In genomic region chr7:27473835-27474489, GRCm38 (mm10) we compare ENCODE assay signal across 8 mouse cellular contexts. TPM values are rescaled to one million over a fixed set of nuclear protein-coding genes. Genes with fewer than 3 reads are reported as not detected.
DNase-seq lines count a peak whose midpoint lies in the region; ATAC-seq lines count a peak whose summit lies in the region.

No protein-coding gene starts in this region.

- H3K27me3 ChIP-seq in kidney, embryonic 14.5 days (ENCODE audit: control insufficient read depth, insufficient read depth, low read length) = no peaks in the 10 kb centered on the region
- H3K27me3 ChIP-seq in hindbrain, embryonic 11.5 days (ENCODE audit: control insufficient read depth, insufficient read depth, low read length) = no peaks in the 10 kb centered on the region
- no peaks in the 10 kb centered on the region for H3K27me3 ChIP-seq in midbrain, embryonic 12.5 days

- H3K4me3 ChIP-seq in kidney, embryonic 14.5 days (ENCODE audit: low read length) = peak overlapping the region; percentile 72
- peak overlapping the region; percentile 74 for H3K4me3 ChIP-seq in hindbrain, embryonic 11.5 days (ENCODE audit: low read depth, low read length)
- H3K4me3 ChIP-seq in midbrain, embryonic 12.5 days = peak overlapping the region; percentile 75

- H3K4me2 ChIP-seq in kidney, embryonic 14.5 days (replicated peaks; ENCODE audit: low read depth, low read length) = peak overlapping the region; percentile 72
- peak overlapping the region; percentile 78 for H3K4me2 ChIP-seq in hindbrain, embryonic 11.5 days (replicated peaks; ENCODE audit: low read depth, low read length)
- peak overlapping the region; percentile 75 for H3K4me2 ChIP-seq in midbrain, embryonic 12.5 days (replicated peaks)

- no peak for DNase-seq in kidney, adult 18-20 months
- DNase-seq in ZHBTc4 (ENCODE audit: low read depth, low spot score) = peak; percentile 55
- DNase-seq in hindbrain, embryonic 11.5 days (ENCODE audit: low spot score) = no peak
- DNase-seq in thymus, postnatal 14 days = no peak
- DNase-seq in layer of hippocampus, adult 8-10 months (ENCODE audit: low spot score in 2 of 2) = no peak

- ATAC-seq in kidney, embryonic 14.5 days (ENCODE audit: low FRiP score, low TSS enrichment) = no peak
- no peak for ATAC-seq in hindbrain, embryonic 11.5 days (ENCODE audit: low FRiP score)
- ATAC-seq in midbrain, embryonic 12.5 days (ENCODE audit: low FRiP score, low read depth) = no peak
- ATAC-seq in granulocyte monocyte progenitor cell, adult 5-6 weeks (replicated peaks; ENCODE audit: poor library complexity, severe bottlenecking) = no peak

- WGBS in kidney, embryonic 14.5 days = under 1% methylated on average over 34 of the region's 34 CpGs
- WGBS in hindbrain, embryonic 11.5 days = under 1% methylated on average over 34 of the region's 34 CpGs
- WGBS in midbrain, embryonic 12.5 days = under 1% methylated on average over 34 of the region's 34 CpGs

- H3K9me3 ChIP-seq in kidney, embryonic 14.5 days (ENCODE audit: control insufficient read depth, low read length) = no peaks in the 10 kb centered on the region
- no peaks in the 10 kb centered on the region for H3K9me3 ChIP-seq in hindbrain, embryonic 11.5 days (ENCODE audit: control insufficient read depth, low read length)
- no peaks in the 10 kb centered on the region for H3K9me3 ChIP-seq in midbrain, embryonic 12.5 days

- H3K27ac ChIP-seq in kidney, embryonic 14.5 days (ENCODE audit: low read depth, low read length) = peak overlapping the region; percentile 96
- H3K27ac ChIP-seq in hindbrain, embryonic 11.5 days (ENCODE audit: low read depth, low read length) = peak overlapping the region; percentile 88
- H3K27ac ChIP-seq in midbrain, embryonic 12.5 days (replicated peaks) = peak overlapping the region; percentile 90

- H3K4me1 ChIP-seq in kidney, embryonic 14.5 days (ENCODE audit: control insufficient read depth, insufficient read depth, low read length) = peaks cover 18% of the 10 kb centered on the region
- H3K4me1 ChIP-seq in hindbrain, embryonic 11.5 days (replicated peaks; ENCODE audit: control insufficient read depth, insufficient read depth, low read length) = peaks cover 2% of the 10 kb centered on the region; the same call in 1 of the 2 replicates
- peaks cover 10% of the 10 kb centered on the region; the same call in 1 of the 2 replicates for H3K4me1 ChIP-seq in midbrain, embryonic 12.5 days

- H3K9ac ChIP-seq in kidney, embryonic 14.5 days (ENCODE audit: low read depth, low read length) = peak overlapping the region; percentile 74
- H3K9ac ChIP-seq in hindbrain, embryonic 11.5 days (ENCODE audit: low read depth, low read length) = peak overlapping the region; percentile 64
- peak overlapping the region; percentile 71 for H3K9ac ChIP-seq in midbrain, embryonic 12.5 days (replicated peaks)

- peaks cover 14% of the 10 kb centered on the region for H3K36me3 ChIP-seq in kidney, embryonic 14.5 days (ENCODE audit: control insufficient read depth, insufficient read depth, low read length)
- H3K36me3 ChIP-seq in hindbrain, embryonic 11.5 days (ENCODE audit: control insufficient read depth, insufficient read depth, low read length) = no peaks in the 10 kb centered on the region
- H3K36me3 ChIP-seq in midbrain, embryonic 12.5 days = peaks cover 24% of the 10 kb centered on the region

RNA-seq across cellular contexts. Expression of gene Sertad3, which starts 0.4 kb away (rescaled TPM):
- 25.1 TPM in 2 replicates for polyA plus RNA-seq in kidney, embryonic 14.5 days (2014; fragmentation: Nextera tagmentation; extraction: Ambion mirVana)
- polyA plus RNA-seq in hindbrain, embryonic 11.5 days (2014; fragmentation: Nextera tagmentation; extraction: Ambion mirVana) = 20.7 and 22.2 TPM in 2 replicates
- polyA plus RNA-seq in midbrain, embryonic 12.5 days (2016; fragmentation: Nextera tagmentation; extraction: Ambion mirVana) = 16.5 and 18.7 TPM in 2 replicates
- total RNA-seq in layer of hippocampus, adult 8-10 months (2022) = 1 to 10 TPM; 3.0 to 4.9 (median 3.9) TPM
- total RNA-seq in granulocyte monocyte progenitor cell, adult 5-6 weeks (2014; fragmentation: Nextera tagmentation) = 4.6 and 5.3 TPM in 2 replicates
- total RNA-seq in granulocyte monocyte progenitor cell, adult 5-6 weeks (2017) = 5.1 and 7.9 TPM in 2 replicates

RNA-seq across cellular contexts. Expression of gene Sertad1, which starts 12.7 kb away (rescaled TPM):
- 35.6 and 43.1 TPM in 2 replicates for polyA plus RNA-seq in kidney, embryonic 14.5 days (2014; fragmentation: Nextera tagmentation; extraction: Ambion mirVana)
- 18.4 and 21.0 TPM in 2 replicates for polyA plus RNA-seq in hindbrain, embryonic 11.5 days (2014; fragmentation: Nextera tagmentation; extraction: Ambion mirVana)
- polyA plus RNA-seq in midbrain, embryonic 12.5 days (2016; fragmentation: Nextera tagmentation; extraction: Ambion mirVana) = 11.6 and 14.4 TPM in 2 replicates
- 10 to 100 TPM in 1 of 4 experiments, 1 to 10 TPM in 3; 6.4 to 10.7 (median 9.3) TPM for total RNA-seq in layer of hippocampus, adult 8-10 months (2022)
- total RNA-seq in granulocyte monocyte progenitor cell, adult 5-6 weeks (2014; fragmentation: Nextera tagmentation) = 1.9 and 2.2 TPM in 2 replicates
- 3.7 and 8.9 TPM in 2 replicates for total RNA-seq in granulocyte monocyte progenitor cell, adult 5-6 weeks (2017)

RNA-seq across cellular contexts. Expression of gene Prx, which starts 25.2 kb away (rescaled TPM):
- polyA plus RNA-seq in kidney, embryonic 14.5 days (2014; fragmentation: Nextera tagmentation; extraction: Ambion mirVana) = 1.2 and 1.6 TPM in 2 replicates
- 0.53 and 1.0 TPM in 2 replicates for polyA plus RNA-seq in hindbrain, embryonic 11.5 days (2014; fragmentation: Nextera tagmentation; extraction: Ambion mirVana)
- 2.5 and 3.1 TPM in 2 replicates for polyA plus RNA-seq in midbrain, embryonic 12.5 days (2016; fragmentation: Nextera tagmentation; extraction: Ambion mirVana)
- total RNA-seq in layer of hippocampus, adult 8-10 months (2022) = under 1 TPM; 0.38 to 0.43 (median 0.39) TPM
- total RNA-seq in granulocyte monocyte progenitor cell, adult 5-6 weeks (2014; fragmentation: Nextera tagmentation) = 0.13 and 1.4 TPM in 2 replicates
- 0.52 and 0.62 TPM in 2 replicates for total RNA-seq in granulocyte monocyte progenitor cell, adult 5-6 weeks (2017)

RNA-seq across cellular contexts. Expression of gene Blvrb, which starts 26.2 kb away (rescaled TPM):
- 40.6 and 41.2 TPM in 2 replicates for polyA plus RNA-seq in kidney, embryonic 14.5 days (2014; fragmentation: Nextera tagmentation; extraction: Ambion mirVana)
- polyA plus RNA-seq in hindbrain, embryonic 11.5 days (2014; fragmentation: Nextera tagmentation; extraction: Ambion mirVana) = 34.8 and 35.4 TPM in 2 replicates
- 23.1 and 31.0 TPM in 2 replicates for polyA plus RNA-seq in midbrain, embryonic 12.5 days (2016; fragmentation: Nextera tagmentation; extraction: Ambion mirVana)
- total RNA-seq in layer of hippocampus, adult 8-10 months (2022) = 10 to 100 TPM; 14.6 to 21.6 (median 20.1) TPM
- 10.4 and 12.2 TPM in 2 replicates for total RNA-seq in granulocyte monocyte progenitor cell, adult 5-6 weeks (2014; fragmentation: Nextera tagmentation)
- 6.2 and 8.6 TPM in 2 replicates for total RNA-seq in granulocyte monocyte progenitor cell, adult 5-6 weeks (2017)

RNA-seq across cellular contexts. Expression of gene Sptbn4, which starts 26.5 kb away (rescaled TPM):
- polyA plus RNA-seq in kidney, embryonic 14.5 days (2014; fragmentation: Nextera tagmentation; extraction: Ambion mirVana) = 0.39 and 0.54 TPM in 2 replicates
- polyA plus RNA-seq in hindbrain, embryonic 11.5 days (2014; fragmentation: Nextera tagmentation; extraction: Ambion mirVana) = 0.20 and 0.57 TPM in 2 replicates
- polyA plus RNA-seq in midbrain, embryonic 12.5 days (2016; fragmentation: Nextera tagmentation; extraction: Ambion mirVana) = 0.67 and 0.78 TPM in 2 replicates
- 100 to 1,000 TPM; 116 to 147 (median 135) TPM for total RNA-seq in layer of hippocampus, adult 8-10 months (2022)
- 0.19 TPM in 1 of 2 replicates, not detected in the other for total RNA-seq in granulocyte monocyte progenitor cell, adult 5-6 weeks (2014; fragmentation: Nextera tagmentation)
- 0.09 TPM in 1 of 2 replicates, not detected in the other for total RNA-seq in granulocyte monocyte progenitor cell, adult 5-6 weeks (2017)
